Comparison of ENCODE assay signal across 13 mouse cellular contexts in genomic region chr16:38625811-38626369, GRCm38 (mm10).
DNase-seq lines count a peak whose midpoint lies in the region; ATAC-seq and TF ChIP-seq lines count a peak whose summit lies in the region.
"Had no signal": no experiment of that assay in that cellular context is flagged by ENCODE, and none has a peak within 500 bp of the region (broad histone marks: within the 10 kb centered on the region; RNA-seq: fewer than 3 reads in every experiment).

No protein-coding gene starts in this region.

- 0 out of 2 replicates have a peak overlapping the region, but pooled peaks have one; percentile 8 for H3K4me2 ChIP-seq in heart, embryonic 13.5 days
- no peak overlapping the region for H3K4me2 ChIP-seq in stomach, postnatal 0 days (replicated peaks; ENCODE audit: low read depth)
- H3K4me2 ChIP-seq: neural tube, embryonic 12.5 days had no signal

- H3K9ac ChIP-seq in heart, embryonic 13.5 days: peak overlapping the region; percentile 15; the same call in 1 of the 2 replicates
- H3K9ac ChIP-seq in stomach, postnatal 0 days (ENCODE audit: low read length): no peak overlapping the region
- H3K9ac ChIP-seq: neural tube, embryonic 12.5 days had no signal

- no peaks in the 10 kb centered on the region for H3K9me3 ChIP-seq in heart, embryonic 13.5 days
- H3K9me3 ChIP-seq in stomach, postnatal 0 days (ENCODE audit: control insufficient read depth, low read length): no peaks in the 10 kb centered on the region
- H3K9me3 ChIP-seq in hindbrain, embryonic 10.5 days: no peaks in the 10 kb centered on the region
- H3K9me3 ChIP-seq: neural tube, embryonic 12.5 days had no signal

- H3K27me3 ChIP-seq in heart, embryonic 13.5 days (replicated peaks): no peaks in the 10 kb centered on the region
- H3K27me3 ChIP-seq in stomach, postnatal 0 days (ENCODE audit: control insufficient read depth, insufficient read depth, low read length): no peaks in the 10 kb centered on the region
- H3K27me3 ChIP-seq in hindbrain, embryonic 10.5 days (ENCODE audit: insufficient read depth, poor library complexity, severe bottlenecking): no peaks in the 10 kb centered on the region
- H3K27me3 ChIP-seq: neural tube, embryonic 12.5 days had no signal

- ATAC-seq in heart, embryonic 13.5 days (ENCODE audit: extremely low read depth, insufficient number of reproducible peaks, low FRiP score, low TSS enrichment): peak; percentile 67; the same call in 1 of the 2 replicates
- ATAC-seq in stomach, postnatal 0 days (ENCODE audit: low FRiP score, low TSS enrichment): no peak
- ATAC-seq: hindbrain, postnatal 0 days had no signal

- DNase-seq in cerebellum, postnatal 14 days: peak; percentile 21 to 25
- no peak for DNase-seq in cerebellum, adult 11 months
- DNase-seq in adrenal gland, postnatal 10 days: peak; percentile 55
- DNase-seq in kidney, postnatal 36 days: peak; percentile 63 to 71
- no peak for DNase-seq in stomach, postnatal 0 days (ENCODE audit: low spot score)
- no peak for DNase-seq in left cerebral cortex, postnatal 10 days (ENCODE audit: extremely low spot score in 1 of 2, low spot score in 2 of 2)
- DNase-seq in hindbrain, embryonic 10.5 days (ENCODE audit: low spot score): no peak
- DNase-seq: cerebellum, adult 9-11 months; right cerebral cortex, postnatal 4 days; thymus, adult 2 months had no signal

- 15% methylated on average over 10 of the region's 10 CpGs for WGBS in heart, embryonic 13.5 days
- WGBS in stomach, postnatal 0 days: 71% methylated on average over 10 of the region's 10 CpGs
- whole genome bisulfite sequencing in hindbrain, embryonic 10.5 days: 84% methylated on average over 10 of the region's 10 CpGs

- peaks cover 94% of the 10 kb centered on the region for H3K4me1 ChIP-seq in heart, embryonic 13.5 days
- no peaks in the 10 kb centered on the region for H3K4me1 ChIP-seq in stomach, postnatal 0 days (replicated peaks; ENCODE audit: control insufficient read depth, insufficient read depth)
- no peaks in the 10 kb centered on the region for H3K4me1 ChIP-seq in hindbrain, embryonic 10.5 days (replicated peaks)
- H3K4me1 ChIP-seq: neural tube, embryonic 12.5 days had no signal

- no peak for TF ChIP-seq CTCF in stomach, postnatal 0 days (IDR thresholded peaks at IDR 0.05; ENCODE audit: low read depth)

- peak overlapping the region; percentile 87 for H3K27ac ChIP-seq in heart, embryonic 13.5 days (replicated peaks)
- no peak overlapping the region for H3K27ac ChIP-seq in stomach, postnatal 0 days (replicated peaks)
- H3K27ac ChIP-seq in hindbrain, embryonic 10.5 days: no peak overlapping the region
- H3K27ac ChIP-seq: hindbrain, postnatal 0 days; neural tube, embryonic 12.5 days had no signal

- intact Hi-C loops in left cerebral cortex, postnatal 10 days (cut with DNase I): loop anchor here (10.0 kb wide), 1 partner anchor 99 kb away; no protein-coding TSS in a partner anchor

- TF ChIP-seq EP300 in stomach, postnatal 0 days (optimal IDR thresholded peaks at IDR 0.05): no peak

- no peak overlapping the region for H3K4me3 ChIP-seq in heart, embryonic 13.5 days
- no peak overlapping the region for H3K4me3 ChIP-seq in stomach, postnatal 0 days (ENCODE audit: low read depth, low read length)
- H3K4me3 ChIP-seq in hindbrain, embryonic 10.5 days: no peak overlapping the region
- H3K4me3 ChIP-seq: neural tube, embryonic 12.5 days had no signal

- peaks cover 48% of the 10 kb centered on the region for H3K36me3 ChIP-seq in heart, embryonic 13.5 days
- peaks cover 2% of the 10 kb centered on the region; the same call in 1 of the 2 replicates for H3K36me3 ChIP-seq in stomach, postnatal 0 days (ENCODE audit: control insufficient read depth, insufficient read depth, low read length)
- 0 out of 2 replicates have a peak, but pooled peaks cover 2% of the 10 kb centered on the region for H3K36me3 ChIP-seq in hindbrain, embryonic 10.5 days
- H3K36me3 ChIP-seq: neural tube, embryonic 12.5 days had no signal

Comparison
In these comparisons a context has a peak if more than half of its experiments do, and no peak if none do; other contexts are left out.
1. DNase-seq: peak in cerebellum, postnatal 14 days (2 of 2), adrenal gland, postnatal 10 days (single experiment) and kidney, postnatal 36 days (2 of 2); none in cerebellum, adult 11 months (single experiment), stomach, postnatal 0 days (single experiment), left cerebral cortex, postnatal 10 days (0 of 2) and hindbrain, embryonic 10.5 days (single experiment).